Mouse (Mus musculus) midbrain, embryonic 13.5 days (tissue): ENCODE data around the gene 2010300C02Rik. TPM values are rescaled to one million over a fixed set of nuclear protein-coding genes. Genes with fewer than 3 reads are reported as not detected.

Source experiments
- ATAC-seq: fragments of 200-750 bp; cut with Nextera tagmentation; 2 replicates; pipeline ENCODE4 v1.8.0; 2017; ENCODE audit warnings: mild to moderate bottlenecking, moderate TSS enrichment, moderate library complexity
- H3K27ac ChIP-seq: fragments of 300-500 bp; sonication (generic); 2 replicates; pipeline ENCODE4 v1.5.1; 2015; ENCODE audit warnings: inconsistent platforms, mild to moderate bottlenecking, moderate library complexity
- H3K27me3 ChIP-seq: fragments of 300-500 bp; sonication (generic); 2 replicates; pipeline ENCODE4 v1.6.1; 2015; ENCODE audit warnings: mild to moderate bottlenecking, inconsistent platforms
- H3K36me3 ChIP-seq: fragments of 300-500 bp; sonication (generic); 2 replicates; pipeline ENCODE4 v1.6.1; 2015; ENCODE audit warnings: mild to moderate bottlenecking, inconsistent platforms
- H3K4me1 ChIP-seq: fragments of 300-500 bp; sonication (generic); replicated peaks from 2 replicates; pipeline ENCODE4 v1.6.1; 2015; ENCODE audit warnings: inconsistent platforms
- H3K4me2 ChIP-seq: fragments of 300-500 bp; sonication (generic); replicated peaks from 2 replicates; pipeline ENCODE4 v1.6.1; 2015; ENCODE audit warnings: moderate library complexity, mild to moderate bottlenecking, inconsistent platforms
- H3K4me3 ChIP-seq: fragments of 300-500 bp; sonication (generic); replicated peaks from 2 replicates; pipeline ENCODE4 v1.5.1; 2015; ENCODE audit warnings: mild to moderate bottlenecking, inconsistent platforms
- H3K9ac ChIP-seq: fragments of 300-500 bp; sonication (generic); replicated peaks from 2 replicates; pipeline ENCODE4 v1.6.1; 2015; ENCODE audit warnings: mild to moderate bottlenecking, inconsistent platforms
- H3K9me3 ChIP-seq: fragments of 300-500 bp; sonication (generic); 2 replicates; pipeline ENCODE4 v1.6.1; 2016; ENCODE audit warnings: mild to moderate bottlenecking, inconsistent platforms
- WGBS: fragments of 180-500 bp; shearing (Covaris S2); methylation state at CpG from one replicate; pipeline ENCODE4 v1.1.7; 2015; 5-methylcytosine and 5-hydroxymethylcytosine counted together
- polyA plus RNA-seq: library from polyadenylated mRNA; unstranded; fragments of >200 nt; fragmentation: Nextera tagmentation; extraction: Ambion mirVana; gene quantifications from 2 replicates; pipeline ENCODE4 v1.2.1, GENCODE M21; 2015

The 2010300C02Rik gene
- polyA plus RNA-seq, 1 experiment from 2014 or later = 0.83 TPM

- Histone ChIP-seq H3K36me3 (no peaks in the 10 kb centered on the region), H3K4me1 (no peaks in the 10 kb centered on the region), H3K4me2 (no peak overlapping the region), H3K4me3 (no peak overlapping the region), H3K27ac (no peak overlapping the region), H3K9ac (no peak overlapping the region), H3K9me3 (no peaks in the 10 kb centered on the region), H3K27me3 (no peaks in the 10 kb centered on the region)
- 85% methylated on average over 8 of the region's 8 CpGs for WGBS
- ATAC-seq = no peak
Observed at GRCm38 (mm10) chr1:37632425-37632824, 87.5 kb downstream of the 2010300C02Rik start.

GRCm38 (mm10) chr1:37631456-37631855 lies 88.4 kb downstream of the 2010300C02Rik start:
- Histone ChIP-seq H3K4me2 (no peak overlapping the region), H3K4me1 (no peaks in the 10 kb centered on the region), H3K9me3 (no peaks in the 10 kb centered on the region), H3K36me3 (no peaks in the 10 kb centered on the region), H3K9ac (no peak overlapping the region), H3K4me3 (no peak overlapping the region), H3K27ac (no peak overlapping the region), H3K27me3 (no peaks in the 10 kb centered on the region)
- no peak for ATAC-seq
- WGBS = 87% methylated on average over 6 of the region's 6 CpGs

GRCm38 (mm10) chr1:37630412-37631210 lies 89.3 kb downstream of the 2010300C02Rik start:
- Histone ChIP-seq H3K4me1 (no peaks in the 10 kb centered on the region), H3K27ac (no peak overlapping the region), H3K36me3 (no peaks in the 10 kb centered on the region), H3K4me3 (no peak overlapping the region), H3K27me3 (no peaks in the 10 kb centered on the region), H3K9me3 (no peaks in the 10 kb centered on the region), H3K4me2 (no peak overlapping the region), H3K9ac (no peak overlapping the region)
- no peak for ATAC-seq
- 89% methylated on average over 10 of the region's 10 CpGs for WGBS

GRCm38 (mm10) chr1:37629876-37630275 lies 90.0 kb downstream of the 2010300C02Rik start:
- H3K4me2 ChIP-seq = no peak overlapping the region
- H3K27me3 ChIP-seq = no peaks in the 10 kb centered on the region
- H3K27ac ChIP-seq = no peak overlapping the region
- H3K4me1 ChIP-seq = no peaks in the 10 kb centered on the region
- 96% methylated on average over 5 of the region's 5 CpGs for WGBS
- H3K36me3 ChIP-seq = no peaks in the 10 kb centered on the region
- H3K4me3 ChIP-seq = no peak overlapping the region
- no peak overlapping the region for H3K9ac ChIP-seq
- ATAC-seq = no peak
- H3K9me3 ChIP-seq = no peaks in the 10 kb centered on the region

GRCm38 (mm10) chr1:37628749-37629148 lies 91.1 kb downstream of the 2010300C02Rik start:
- no peak overlapping the region for H3K4me2 ChIP-seq
- no peak overlapping the region for H3K9ac ChIP-seq
- no peaks in the 10 kb centered on the region for H3K27me3 ChIP-seq
- no peaks in the 10 kb centered on the region for H3K36me3 ChIP-seq
- H3K9me3 ChIP-seq = no peaks in the 10 kb centered on the region
- no peak overlapping the region for H3K4me3 ChIP-seq
- no peak for ATAC-seq
- H3K27ac ChIP-seq = no peak overlapping the region
- 78% methylated on average over 6 of the region's 6 CpGs for WGBS
- H3K4me1 ChIP-seq = no peaks in the 10 kb centered on the region

- no peaks in the 10 kb centered on the region for H3K36me3 ChIP-seq
- no peaks in the 10 kb centered on the region for H3K4me1 ChIP-seq
- no peak overlapping the region for H3K4me2 ChIP-seq
- no peak overlapping the region for H3K27ac ChIP-seq
- H3K9me3 ChIP-seq = no peaks in the 10 kb centered on the region
- ATAC-seq = no peak
- no peak overlapping the region for H3K4me3 ChIP-seq
- H3K27me3 ChIP-seq = no peaks in the 10 kb centered on the region
- 85% methylated on average over 17 of the region's 17 CpGs for WGBS
- no peak overlapping the region for H3K9ac ChIP-seq
Observed at GRCm38 (mm10) chr1:37624185-37624584, 95.7 kb downstream of the 2010300C02Rik start.

GRCm38 (mm10) chr1:37622049-37622448 lies 97.8 kb downstream of the 2010300C02Rik start:
- Histone ChIP-seq H3K27ac (no peak overlapping the region), H3K4me3 (no peak overlapping the region), H3K9ac (no peak overlapping the region), H3K9me3 (no peaks in the 10 kb centered on the region), H3K27me3 (no peaks in the 10 kb centered on the region), H3K4me2 (no peak overlapping the region), H3K4me1 (no peaks in the 10 kb centered on the region), H3K36me3 (no peaks in the 10 kb centered on the region)
- WGBS = 73% methylated on average over 6 of the region's 6 CpGs
- no peak for ATAC-seq

GRCm38 (mm10) chr1:37619542-37619941 lies 100.3 kb downstream of the 2010300C02Rik start:
- Histone ChIP-seq H3K4me3 (no peak overlapping the region), H3K27me3 (no peaks in the 10 kb centered on the region), H3K9me3 (no peaks in the 10 kb centered on the region), H3K9ac (no peak overlapping the region), H3K4me1 (0 out of 2 replicates have a peak, but pooled peaks cover 4% of the 10 kb centered on the region), H3K27ac (no peak overlapping the region), H3K36me3 (no peaks in the 10 kb centered on the region), H3K4me2 (no peak overlapping the region)
- no peak for ATAC-seq
- WGBS = 84% methylated on average over 1 of the region's 1 CpGs

GRCm38 (mm10) chr1:37617047-37617446 lies 102.8 kb downstream of the 2010300C02Rik start:
- H3K4me3 ChIP-seq = no peak overlapping the region
- no peak overlapping the region for H3K9ac ChIP-seq
- no peak overlapping the region for H3K4me2 ChIP-seq
- no peaks in the 10 kb centered on the region for H3K9me3 ChIP-seq
- no peaks in the 10 kb centered on the region for H3K27me3 ChIP-seq
- H3K36me3 ChIP-seq = no peaks in the 10 kb centered on the region
- H3K4me1 ChIP-seq = 0 out of 2 replicates have a peak, but pooled peaks cover 4% of the 10 kb centered on the region
- H3K27ac ChIP-seq = no peak overlapping the region
- 85% methylated on average over 5 of the region's 5 CpGs for WGBS
- no peak for ATAC-seq

- Histone ChIP-seq H3K27me3 (no peaks in the 10 kb centered on the region), H3K27ac (no peak overlapping the region), H3K9me3 (no peaks in the 10 kb centered on the region), H3K4me1 (0 out of 2 replicates have a peak, but pooled peaks cover 4% of the 10 kb centered on the region), H3K4me2 (no peak overlapping the region), H3K36me3 (no peaks in the 10 kb centered on the region), H3K9ac (no peak overlapping the region), H3K4me3 (no peak overlapping the region)
- ATAC-seq = no peak
- 24% methylated on average over 4 of the region's 4 CpGs for WGBS
Observed at GRCm38 (mm10) chr1:37616569-37616968, 103.3 kb downstream of the 2010300C02Rik start.

GRCm38 (mm10) chr1:37615290-37616040 lies 104.4 kb downstream of the 2010300C02Rik start:
- Histone ChIP-seq H3K4me1 (0 out of 2 replicates have a peak, but pooled peaks cover 4% of the 10 kb centered on the region), H3K36me3 (no peaks in the 10 kb centered on the region), H3K27ac (no peak overlapping the region), H3K4me2 (no peak overlapping the region), H3K9ac (no peak overlapping the region), H3K4me3 (no peak overlapping the region), H3K27me3 (no peaks in the 10 kb centered on the region), H3K9me3 (no peaks in the 10 kb centered on the region)
- no peak for ATAC-seq
- 94% methylated on average over 12 of the region's 12 CpGs for WGBS

GRCm38 (mm10) chr1:37614836-37615235 lies 105.0 kb downstream of the 2010300C02Rik start:
- no peak for ATAC-seq
- whole genome bisulfite sequencing = 91% methylated on average over 7 of the region's 7 CpGs
- no peaks in the 10 kb centered on the region for H3K27me3 ChIP-seq
- H3K4me1 ChIP-seq = 0 out of 2 replicates have a peak, but pooled peaks cover 4% of the 10 kb centered on the region
- no peak overlapping the region for H3K27ac ChIP-seq
- no peaks in the 10 kb centered on the region for H3K36me3 ChIP-seq
- H3K4me3 ChIP-seq = no peak overlapping the region
- H3K4me2 ChIP-seq = no peak overlapping the region
- H3K9ac ChIP-seq = no peak overlapping the region
- no peaks in the 10 kb centered on the region for H3K9me3 ChIP-seq
